ENCODE assay signal across 13 mouse cellular contexts in the genomic region with DNA sequence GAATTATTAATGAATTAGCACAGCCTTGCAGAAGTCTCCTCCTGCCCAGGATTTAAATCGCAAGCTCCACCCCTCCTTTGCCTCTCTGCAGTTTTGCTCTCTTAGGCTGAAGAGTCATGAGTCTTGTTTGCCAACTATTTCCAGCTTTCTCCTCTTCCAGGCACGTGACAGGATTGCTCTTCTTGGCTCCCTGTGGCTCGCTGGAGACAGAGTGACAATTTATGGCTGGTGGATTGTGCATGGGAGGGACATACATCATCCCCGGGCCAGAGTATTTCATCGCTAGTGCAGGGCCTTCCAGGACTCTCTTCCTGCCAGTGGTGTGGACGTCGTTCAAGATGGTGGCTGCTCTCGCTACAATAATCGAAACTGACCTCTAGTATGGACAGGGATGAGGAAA.
DNase-seq lines count a peak whose midpoint lies in the region; ATAC-seq and TF ChIP-seq lines count a peak whose summit lies in the region.
"Had no signal": no experiment of that assay in that cellular context is flagged by ENCODE, and none has a peak within 500 bp of the region (broad histone marks: within the 10 kb centered on the region; RNA-seq: fewer than 3 reads in every experiment).

No protein-coding gene starts in this region.

- 53% methylated on average over 9 of the region's 9 CpGs for WGBS in kidney, embryonic 16.5 days
- 86% methylated on average over 9 of the region's 9 CpGs for WGBS in hindbrain, postnatal 0 days

- peak; percentile 29 for DNase-seq in gastrocnemius, postnatal 14 days
- no peak for DNase-seq in gastrocnemius, postnatal 10 days
- DNase-seq in adrenal gland, postnatal 14 days: peak; percentile 71
- peak; percentile 64 for DNase-seq in lung, postnatal 10 days
- no peak for DNase-seq in MN1 (ENCODE audit: low spot score)
- DNase-seq in hindbrain, postnatal 0 days (ENCODE audit: low spot score): no peak
- DNase-seq: cerebellum, postnatal 25 days; heart, postnatal 14 days; midbrain, embryonic 14.5 days had no signal

- H3K27me3 ChIP-seq in kidney, embryonic 16.5 days (ENCODE audit: insufficient read depth, low read length): no peaks in the 10 kb centered on the region
- H3K27me3 ChIP-seq in hindbrain, postnatal 0 days (ENCODE audit: insufficient read depth, low read length): no peaks in the 10 kb centered on the region

- no peak overlapping the region for H3K9ac ChIP-seq in kidney, embryonic 16.5 days (replicated peaks; ENCODE audit: low read length)
- H3K9ac ChIP-seq in hindbrain, postnatal 0 days (replicated peaks; ENCODE audit: low read length): no peak overlapping the region

- H3K4me2 ChIP-seq in kidney, embryonic 16.5 days (replicated peaks; ENCODE audit: low read depth, low read length): no peak overlapping the region
- no peak overlapping the region for H3K4me2 ChIP-seq in hindbrain, postnatal 0 days (ENCODE audit: low read depth, low read length)

- no peak for TF ChIP-seq CTCF in hindbrain, postnatal 0 days (IDR thresholded peaks at IDR 0.05; ENCODE audit: low read depth)

- no peak overlapping the region for H3K4me3 ChIP-seq in kidney, embryonic 16.5 days (ENCODE audit: low read length)
- H3K4me3 ChIP-seq in hindbrain, postnatal 0 days (ENCODE audit: low read length): no peak overlapping the region

- peak overlapping the region; percentile 85; the same call in 1 of the 2 replicates for H3K27ac ChIP-seq in kidney, embryonic 16.5 days (ENCODE audit: low read length)
- H3K27ac ChIP-seq in hindbrain, postnatal 0 days: no peak overlapping the region

- H3K4me1 ChIP-seq in kidney, embryonic 16.5 days (ENCODE audit: insufficient read depth, low read length): peaks cover 23% of the 10 kb centered on the region
- no peaks in the 10 kb centered on the region for H3K4me1 ChIP-seq in hindbrain, postnatal 0 days (ENCODE audit: insufficient read depth, low read length)

- ATAC-seq in kidney, embryonic 16.5 days (ENCODE audit: low FRiP score, low TSS enrichment): peak; percentile 72
- no peak for ATAC-seq in erythroid progenitor cell, adult 5-6 weeks (replicated peaks; ENCODE audit: low FRiP score, poor library complexity, severe bottlenecking)
- no peak for ATAC-seq in hindbrain, postnatal 0 days
- ATAC-seq: forebrain, embryonic 14.5 days had no signal

- H3K36me3 ChIP-seq in kidney, embryonic 16.5 days (ENCODE audit: insufficient read depth, low read length): no peaks in the 10 kb centered on the region
- no peaks in the 10 kb centered on the region for H3K36me3 ChIP-seq in hindbrain, postnatal 0 days (ENCODE audit: insufficient read depth, low read length)
- H3K36me3 ChIP-seq: G1E had no signal

- intact Hi-C loops in gastrocnemius, postnatal 14 days (cut with DNase I; ENCODE audit: low total_unique reads): no loop called here

- H3K9me3 ChIP-seq in kidney, embryonic 16.5 days (ENCODE audit: low read length): no peaks in the 10 kb centered on the region
- no peaks in the 10 kb centered on the region for H3K9me3 ChIP-seq in hindbrain, postnatal 0 days (ENCODE audit: low read length)
- H3K9me3 ChIP-seq: G1E had no signal

Comparison
In these comparisons a context has a peak if more than half of its experiments do, and no peak if none do; other contexts are left out.
1. DNase-seq: peak in gastrocnemius, postnatal 14 days (single experiment), adrenal gland, postnatal 14 days (single experiment) and lung, postnatal 10 days (single experiment); none in gastrocnemius, postnatal 10 days (single experiment), MN1 (single experiment) and hindbrain, postnatal 0 days (single experiment).